Mouse (Mus musculus): ENCODE results near the gene Olfr11. TPM values are rescaled to one million over a fixed set of nuclear protein-coding genes. Genes with fewer than 3 reads are reported as not detected.

Olfr11 gene
- total RNA-seq (2023), result not detected in 2 replicates

DNA sequence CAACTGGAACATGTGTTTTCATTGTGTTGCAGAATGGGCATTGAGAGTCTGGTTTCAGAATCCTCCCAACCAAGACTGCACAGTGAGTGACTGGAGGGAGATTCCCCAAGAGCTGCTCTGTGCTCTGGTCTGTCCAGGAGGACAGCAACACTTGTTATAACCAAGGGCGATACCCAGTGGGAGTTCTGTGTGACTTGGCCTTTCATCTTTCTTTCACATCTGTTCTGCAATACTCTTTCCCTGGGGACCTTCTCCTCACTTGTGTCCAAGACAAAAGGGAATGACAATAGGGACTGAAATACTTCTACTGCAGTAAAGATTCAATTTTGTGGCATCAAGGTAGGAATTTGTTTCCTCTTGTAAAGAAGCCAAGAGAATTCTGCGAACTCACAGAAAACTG lies at the start of gene Olfr11:
Gene Olfr11, minus strand, starts transcription at position 101 of the 400 bp plus-strand sequence.

DNA sequence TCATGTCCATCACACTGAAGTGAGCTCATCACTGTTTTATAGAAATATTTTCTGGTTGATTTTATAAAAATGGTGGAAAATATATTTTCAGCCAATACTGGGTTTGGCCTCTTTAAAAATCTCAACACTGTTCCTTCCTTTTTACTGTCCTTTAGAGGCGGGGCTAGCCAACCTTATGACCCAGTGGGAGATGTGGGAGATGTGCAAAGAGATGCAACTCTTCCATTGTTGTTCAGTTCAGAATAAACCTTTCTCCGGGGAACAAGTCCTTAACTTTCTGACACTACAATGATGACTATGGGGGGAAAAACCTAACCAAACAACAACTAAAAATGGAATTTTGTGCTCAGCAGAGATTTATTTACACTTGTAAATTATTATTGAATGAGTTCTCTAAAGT lies 35.0 kb upstream of the Olfr11 start, which contains the start of gene Olfr1360:
Gene Olfr1360, minus strand, starts transcription at position 101 of the 400 bp plus-strand sequence.

DNA sequence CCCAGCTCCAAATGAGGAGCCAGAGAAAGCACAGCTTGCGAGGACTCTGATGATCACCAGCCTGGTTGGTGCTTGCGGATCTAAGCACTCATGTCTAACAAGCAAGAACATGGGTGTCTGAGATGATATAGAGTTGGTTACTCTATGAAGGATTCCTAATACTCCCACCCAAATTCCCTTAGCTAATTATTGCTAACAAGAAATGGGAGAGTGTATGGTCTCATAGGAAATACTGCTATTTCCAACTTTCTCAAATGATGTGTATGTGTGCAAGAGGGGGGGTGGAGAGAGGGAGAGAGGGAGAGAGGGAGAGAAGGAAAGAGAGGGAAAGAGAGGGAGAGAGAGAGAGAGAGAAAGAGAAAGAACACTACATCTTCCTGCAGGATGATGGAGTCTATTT lies 21.0 kb upstream of the Olfr11 start, which contains the start of gene Olfr1361:
Gene Olfr1361, minus strand, starts transcription at position 101 of the 400 bp plus-strand sequence.

DNA sequence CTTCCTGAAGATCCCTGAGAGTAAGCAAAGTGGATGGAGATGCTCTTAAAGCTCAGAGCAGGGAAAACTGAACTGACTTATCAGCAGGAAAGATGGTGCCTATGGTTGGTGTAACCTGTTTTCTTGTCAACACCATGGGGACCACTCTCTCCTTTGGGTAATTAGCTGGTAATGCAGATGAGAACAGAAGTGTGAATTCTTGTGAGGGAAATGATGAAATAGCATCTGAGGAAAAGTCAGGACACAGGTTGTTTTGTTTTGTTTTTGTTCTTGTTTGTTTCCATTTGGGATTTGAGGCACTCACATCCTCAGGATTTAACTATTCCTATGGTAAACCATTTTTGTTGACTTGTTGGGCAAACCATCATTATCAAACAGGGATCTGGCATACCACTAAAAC lies 28.4 kb downstream of the Olfr11 start, which contains the start of gene Olfr1362:
Gene Olfr1362, minus strand, starts transcription at position 101 of the 400 bp plus-strand sequence.

Other genes starting within 250 kb of the Olfr11 start
- gene Zkscan3, start 239.8 kb downstream of the Olfr11 start, total RNA-seq (2023), result 20.2 and 21.4 TPM in 2 replicates
- gene Pgbd1, start 201.5 kb downstream of the Olfr11 start, total RNA-seq (2023), result 0.44 TPM in 1 of 2 replicates, not detected in the other
- 5.4 and 6.6 TPM in 2 replicates for gene Zscan26, start 188.8 kb downstream of the Olfr11 start, total RNA-seq (2023)
- not detected in 2 replicates for gene Nkapl, start 174.0 kb downstream of the Olfr11 start, total RNA-seq (2023)
- not detected in 2 replicates for gene Zkscan4, start 163.6 kb downstream of the Olfr11 start, total RNA-seq (2023)
- gene Gm10065, start 163.1 kb downstream of the Olfr11 start, total RNA-seq (2023), result not detected in 2 replicates
- 4.7 and 5.3 TPM in 2 replicates for gene AK157302, start 147.3 kb downstream of the Olfr11 start, total RNA-seq (2023)
- 9.1 and 10.0 TPM in 2 replicates for gene Gm11273, start 141.1 kb downstream of the Olfr11 start, total RNA-seq (2023)
- 2.6 and 3.3 TPM in 2 replicates for gene Zkscan8, start 111.4 kb downstream of the Olfr11 start, total RNA-seq (2023)
- gene Olfr1366, start 99.7 kb downstream of the Olfr11 start, total RNA-seq (2023), result not detected in 2 replicates
- gene Olfr1535, start 82.6 kb downstream of the Olfr11 start, total RNA-seq (2023), result not detected in 2 replicates
- not detected in 2 replicates for gene Olfr1364, start 60.8 kb downstream of the Olfr11 start, total RNA-seq (2023)
- gene Olfr1362, start 28.5 kb downstream of the Olfr11 start, total RNA-seq (2023), result not detected in 2 replicates
- not detected in 2 replicates for gene Olfr1361, start 20.9 kb upstream of the Olfr11 start, total RNA-seq (2023)
- gene Olfr1360, start 34.9 kb upstream of the Olfr11 start, total RNA-seq (2023), result not detected in 2 replicates
- gene Olfr1359, start 55.6 kb upstream of the Olfr11 start, total RNA-seq (2023), result not detected in 2 replicates
- 555 and 664 TPM in 2 replicates for gene Hist1h2bl, start 73.6 kb upstream of the Olfr11 start, total RNA-seq (2023)
- gene Hist1h2ai, start 73.9 kb upstream of the Olfr11 start, total RNA-seq (2023), result 246 and 285 TPM in 2 replicates
- 883 and 948 TPM in 2 replicates for gene Hist1h3h, start 75.1 kb upstream of the Olfr11 start, total RNA-seq (2023)
- 134 and 170 TPM in 2 replicates for gene Hist1h2bm, start 79.5 kb upstream of the Olfr11 start, total RNA-seq (2023)
- 66.9 and 93.4 TPM in 2 replicates for gene Hist1h4j, start 92.5 kb upstream of the Olfr11 start, total RNA-seq (2023)
- 1,648 and 2,005 TPM in 2 replicates for gene Hist1h4k, start 108.0 kb upstream of the Olfr11 start, total RNA-seq (2023)
- 280 and 284 TPM in 2 replicates for gene Hist1h2ak, start 111.3 kb upstream of the Olfr11 start, total RNA-seq (2023)
- gene Hist1h2bn, start 111.6 kb upstream of the Olfr11 start, total RNA-seq (2023), result 414 and 492 TPM in 2 replicates
- gene Hist1h1b, start 138.1 kb upstream of the Olfr11 start, total RNA-seq (2023), result 343 and 349 TPM in 2 replicates
- gene Hist1h3i, start 140.9 kb upstream of the Olfr11 start, total RNA-seq (2023), result 850 and 1,006 TPM in 2 replicates
- gene Hist1h2an, start 144.7 kb upstream of the Olfr11 start, total RNA-seq (2023), result 108 and 113 TPM in 2 replicates
- 316 and 334 TPM in 2 replicates for gene Hist1h2bp, start 144.9 kb upstream of the Olfr11 start, total RNA-seq (2023)
- gene Hist1h2bq, start 167.7 kb upstream of the Olfr11 start, total RNA-seq (2023), result 732 and 971 TPM in 2 replicates
- gene Hist1h2ao, start 167.9 kb upstream of the Olfr11 start, total RNA-seq (2023), result 940 and 1,538 TPM in 2 replicates
- 869 and 934 TPM in 2 replicates for gene Hist1h4m, start 169.2 kb upstream of the Olfr11 start, total RNA-seq (2023)
- 196 and 307 TPM in 2 replicates for gene Hist1h4n, start 189.7 kb upstream of the Olfr11 start, total RNA-seq (2023)
- gene Hist1h2ap, start 191.0 kb upstream of the Olfr11 start, total RNA-seq (2023), result 286 and 375 TPM in 2 replicates
- 735 and 957 TPM in 2 replicates for gene Hist1h2br, start 191.2 kb upstream of the Olfr11 start, total RNA-seq (2023)

Data from neutrophil, adult 65 days (primary cell).